Mouse (Mus musculus) neural tube, embryonic 14.5 days (tissue): Measurements from ENCODE around the gene Cfap43. TPM values are rescaled to one million over a fixed set of nuclear protein-coding genes. Genes with fewer than 3 reads are reported as not detected.

ENCODE experiments used
- ATAC-seq: fragments of 200-750 bp; cut with Nextera tagmentation; 2 replicates; pipeline ENCODE4 v1.8.0; 2017; ENCODE audit warnings: low read depth, mild to moderate bottlenecking, moderate TSS enrichment, moderate library complexity
- H3K27ac ChIP-seq: fragments of 300-500 bp; sonication (generic); 2 replicates; pipeline ENCODE4 v1.5.1; 2014; ENCODE audit warnings: low read depth, mild to moderate bottlenecking, control low read depth, low read length, moderate library complexity, mixed read lengths
- H3K27me3 ChIP-seq: fragments of 300-500 bp; sonication (generic); 2 replicates; pipeline ENCODE4 v1.6.1; 2014; ENCODE audit warnings: low read length; ENCODE audit not compliant: control insufficient read depth, insufficient read depth
- H3K36me3 ChIP-seq: fragments of 300-500 bp; sonication (generic); 2 replicates; pipeline ENCODE4 v1.6.1; 2014; ENCODE audit warnings: low read length, mixed read lengths; ENCODE audit not compliant: control insufficient read depth, insufficient read depth
- H3K4me1 ChIP-seq: fragments of 300-500 bp; sonication (generic); 2 replicates; pipeline ENCODE4 v1.6.1; 2014; ENCODE audit warnings: low read length; ENCODE audit not compliant: control insufficient read depth, insufficient read depth
- H3K4me2 ChIP-seq: fragments of 300-500 bp; sonication (generic); 2 replicates; pipeline ENCODE4 v1.6.1; 2014; ENCODE audit warnings: mild to moderate bottlenecking, low read depth, low read length, control low read depth
- H3K4me3 ChIP-seq: fragments of 300-500 bp; sonication (generic); 2 replicates; pipeline ENCODE4 v1.5.1; 2014; ENCODE audit warnings: low read depth, low read length, control low read depth, mixed read lengths
- H3K9ac ChIP-seq: fragments of 300-500 bp; sonication (generic); replicated peaks from 2 replicates; pipeline ENCODE4 v1.6.1; 2014; ENCODE audit warnings: low read depth, mild to moderate bottlenecking, control low read depth, low read length, mixed read lengths
- H3K9me3 ChIP-seq: fragments of 300-500 bp; sonication (generic); 2 replicates; pipeline ENCODE4 v1.6.1; 2016; ENCODE audit warnings: low read length; ENCODE audit not compliant: control insufficient read depth
- WGBS: fragments of 180-500 bp; shearing (Covaris S2); extraction: QIAGEN DNeasy Blood & Tissue Kit; methylation state at CpG from one replicate; pipeline ENCODE4 v1.1.7; 2014; 5-methylcytosine and 5-hydroxymethylcytosine counted together
- polyA plus RNA-seq: library from polyadenylated mRNA; unstranded; fragments of >200 nt; fragmentation: Nextera tagmentation; extraction: Ambion mirVana; gene quantifications from 2 replicates; pipeline ENCODE4 v1.2.1, GENCODE M21; 2014

Cfap43 gene
- polyA plus RNA-seq, 1 experiment from 2014 or later: 1.7 TPM

DNA sequence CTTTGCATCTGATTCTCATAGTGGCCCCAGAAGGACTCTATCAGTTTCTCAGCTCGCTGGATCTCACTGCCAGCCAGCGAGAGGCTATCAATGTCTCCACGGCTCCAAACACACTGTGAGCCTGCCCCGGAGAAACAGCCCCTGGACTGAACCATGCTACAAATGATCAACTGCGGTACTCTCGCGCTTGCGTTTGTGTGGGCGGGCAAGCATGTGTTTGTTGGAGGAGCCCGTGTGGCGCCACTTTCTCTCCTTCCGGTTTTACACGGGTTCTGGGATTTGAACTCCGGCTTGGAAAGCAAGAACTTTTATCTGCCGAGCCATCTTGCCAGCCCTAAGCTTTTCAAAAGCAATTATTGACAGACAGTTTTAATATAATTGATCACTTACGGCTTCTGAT is 86.8 kb downstream of the Cfap43 start:
- no peaks in the 10 kb centered on the region for H3K4me1 ChIP-seq
- H3K36me3 ChIP-seq: no peaks in the 10 kb centered on the region
- H3K4me2 ChIP-seq: no peak overlapping the region
- H3K9me3 ChIP-seq: no peaks in the 10 kb centered on the region
- H3K9ac ChIP-seq: no peak overlapping the region
- WGBS: 87% methylated on average over 16 of the region's 16 CpGs
- no peaks in the 10 kb centered on the region for H3K27me3 ChIP-seq
- no peak overlapping the region for H3K27ac ChIP-seq
- no peak for ATAC-seq
- no peak overlapping the region for H3K4me3 ChIP-seq

DNA sequence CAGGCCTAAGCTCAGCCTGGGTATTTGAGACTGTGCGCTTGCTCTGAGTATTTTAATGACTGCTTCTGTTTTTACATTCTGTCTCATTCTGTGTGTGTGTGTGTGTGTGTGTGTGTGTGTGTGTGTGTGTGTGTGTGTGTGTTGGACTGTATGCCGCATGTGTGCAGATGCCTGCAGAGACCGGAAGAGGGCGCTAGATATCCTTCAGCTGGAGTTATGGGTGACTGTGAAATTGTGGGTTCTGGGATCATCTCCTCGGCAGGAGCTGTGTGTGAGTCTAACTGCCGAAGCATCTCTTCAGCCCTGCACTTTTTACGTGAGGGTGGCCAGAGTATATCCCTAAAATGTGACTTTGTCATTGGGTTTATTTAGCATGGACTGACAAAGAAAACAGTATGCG is 88.0 kb downstream of the Cfap43 start:
- no peaks in the 10 kb centered on the region for H3K9me3 ChIP-seq
- no peak for ATAC-seq

DNA sequence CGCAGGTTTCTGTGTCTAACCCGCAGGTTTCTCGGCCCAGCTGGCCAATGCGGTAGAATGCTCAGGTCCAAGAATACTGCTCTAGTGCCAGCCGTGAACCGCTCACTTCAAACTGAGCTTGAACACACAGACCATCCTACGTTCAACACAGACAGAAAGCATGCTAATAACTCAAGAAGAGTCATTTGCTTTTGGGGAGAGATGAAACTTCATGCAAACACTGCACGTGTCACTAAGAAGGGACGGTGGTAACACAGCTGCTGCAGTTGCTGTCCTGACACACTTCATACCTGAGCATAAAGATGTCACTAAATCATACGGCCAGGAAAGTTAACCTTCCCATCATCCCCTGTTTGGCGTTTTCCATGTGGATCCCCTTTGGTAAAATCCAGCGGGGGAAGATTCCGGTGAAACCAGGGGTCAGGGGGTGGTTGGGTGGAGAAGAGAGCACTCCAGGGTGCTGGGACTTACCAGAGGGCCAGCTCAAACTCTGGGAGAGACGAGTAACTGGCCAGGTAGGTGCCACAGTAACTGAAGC is 89.1 kb downstream of the Cfap43 start:
- Histone ChIP-seq H3K4me2 (no peak overlapping the region), H3K36me3 (no peaks in the 10 kb centered on the region), H3K4me1 (no peaks in the 10 kb centered on the region), H3K27me3 (no peaks in the 10 kb centered on the region), H3K27ac (no peak overlapping the region), H3K9me3 (no peaks in the 10 kb centered on the region), H3K9ac (no peak overlapping the region), H3K4me3 (no peak overlapping the region)
- ATAC-seq: no peak
- WGBS: 90% methylated on average over 14 of the region's 14 CpGs

More for the DNA sequence above, 88.0 kb downstream of the Cfap43 start:
- no peak overlapping the region for H3K4me2 ChIP-seq
- H3K27me3 ChIP-seq: no peaks in the 10 kb centered on the region
- H3K36me3 ChIP-seq: no peaks in the 10 kb centered on the region
- no peak overlapping the region for H3K4me3 ChIP-seq
- WGBS: 97% methylated on average over 8 of the region's 8 CpGs
- H3K9ac ChIP-seq: no peak overlapping the region
- no peak overlapping the region for H3K27ac ChIP-seq
- no peaks in the 10 kb centered on the region for H3K4me1 ChIP-seq

DNA sequence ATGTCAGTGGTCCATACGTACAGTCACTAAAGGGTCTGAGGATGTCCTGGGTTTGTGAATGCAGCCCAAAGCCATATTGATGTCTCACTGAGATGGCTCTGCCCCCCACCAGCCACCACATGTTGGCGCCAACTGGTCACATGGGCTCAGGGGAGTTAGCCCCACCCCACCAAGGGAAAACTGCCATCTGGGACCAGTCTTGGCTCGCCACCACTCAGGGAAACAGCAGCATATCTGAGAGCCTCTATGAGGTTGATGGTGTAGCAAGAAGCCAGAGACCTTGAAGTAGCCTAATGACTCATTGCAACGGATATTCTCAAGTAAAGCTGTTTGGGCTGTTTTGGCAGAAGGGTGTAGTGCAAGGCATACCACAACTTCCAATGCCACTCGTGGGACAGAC is 95.1 kb downstream of the Cfap43 start:
- Histone ChIP-seq H3K36me3 (no peaks in the 10 kb centered on the region), H3K4me3 (no peak overlapping the region), H3K9me3 (no peaks in the 10 kb centered on the region), H3K9ac (no peak overlapping the region), H3K4me2 (no peak overlapping the region), H3K27ac (no peak overlapping the region), H3K4me1 (no peaks in the 10 kb centered on the region), H3K27me3 (no peaks in the 10 kb centered on the region)
- 88% methylated on average over 5 of the region's 5 CpGs for WGBS
- no peak for ATAC-seq

- Histone ChIP-seq H3K4me3 (no peak overlapping the region), H3K9me3 (no peaks in the 10 kb centered on the region), H3K4me2 (no peak overlapping the region), H3K4me1 (no peaks in the 10 kb centered on the region), H3K27me3 (no peaks in the 10 kb centered on the region), H3K9ac (no peak overlapping the region), H3K36me3 (no peaks in the 10 kb centered on the region), H3K27ac (no peak overlapping the region)
- ATAC-seq: no peak
- 24% methylated on average over 8 of the region's 8 CpGs for WGBS
Measured at GRCm38 (mm10) chr19:47822143-47822796, 96.8 kb downstream of the Cfap43 start.

DNA sequence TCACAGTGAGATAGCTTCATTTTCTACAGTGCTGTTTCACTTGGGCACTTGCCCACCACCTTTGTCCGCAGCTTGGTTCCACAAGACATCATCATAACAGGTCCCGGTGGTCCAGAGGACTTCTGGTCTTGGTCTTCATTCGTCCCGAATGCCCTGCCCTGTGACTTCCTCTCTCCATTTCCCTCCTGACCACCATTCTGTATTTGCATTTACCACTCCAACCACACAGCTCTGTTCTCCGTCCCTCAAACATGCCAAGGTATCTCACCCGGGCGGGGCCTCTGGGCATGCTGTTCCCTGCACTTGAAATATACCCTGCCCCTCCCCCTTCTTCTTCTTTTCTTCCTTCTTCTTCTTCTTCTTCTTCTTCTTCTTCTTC is 97.6 kb downstream of the Cfap43 start:
- Histone ChIP-seq H3K9ac (no peak overlapping the region), H3K4me1 (no peaks in the 10 kb centered on the region), H3K4me2 (no peak overlapping the region), H3K9me3 (no peaks in the 10 kb centered on the region), H3K36me3 (no peaks in the 10 kb centered on the region), H3K4me3 (no peak overlapping the region), H3K27me3 (no peaks in the 10 kb centered on the region), H3K27ac (no peak overlapping the region)
- WGBS: 59% methylated on average over 7 of the region's 7 CpGs
- ATAC-seq: no peak

DNA sequence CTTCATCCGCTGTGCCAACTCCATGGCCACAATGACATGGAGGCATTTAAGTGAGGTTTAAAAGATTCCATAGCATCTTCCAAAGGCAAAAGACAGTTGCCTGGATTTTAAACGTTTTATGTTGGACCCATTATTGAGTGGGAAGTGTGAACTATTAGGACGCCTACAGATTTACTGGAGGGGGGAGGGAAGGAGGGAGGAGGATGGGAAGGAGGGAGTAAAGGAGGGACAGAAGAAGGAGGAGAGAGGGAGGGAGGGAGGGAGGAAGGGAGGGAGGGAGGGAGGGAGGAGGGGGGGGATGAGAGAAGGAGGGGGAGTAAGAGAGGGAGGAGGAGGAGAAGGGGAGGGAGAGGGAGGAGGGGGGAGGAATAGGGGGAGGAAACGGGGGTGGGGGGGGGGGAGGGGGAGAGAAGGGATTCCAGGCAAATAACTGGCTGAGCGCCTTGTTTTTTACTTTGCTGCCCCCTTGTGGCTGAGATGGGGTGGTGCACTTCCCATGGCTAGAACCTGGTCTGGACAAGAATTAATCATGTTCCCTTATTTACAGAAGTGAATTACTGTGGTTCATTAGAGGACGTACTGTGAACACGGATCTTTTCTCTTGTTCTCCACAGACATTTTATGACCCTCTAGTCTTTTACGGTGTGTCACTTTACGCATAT is 98.1 kb downstream of the Cfap43 start:
- Histone ChIP-seq H3K4me1 (no peaks in the 10 kb centered on the region), H3K4me3 (no peak overlapping the region), H3K9ac (no peak overlapping the region), H3K27me3 (no peaks in the 10 kb centered on the region), H3K27ac (no peak overlapping the region), H3K4me2 (no peak overlapping the region), H3K36me3 (no peaks in the 10 kb centered on the region), H3K9me3 (no peaks in the 10 kb centered on the region)
- no peak for ATAC-seq
- WGBS: 17% methylated on average over 8 of the region's 9 CpGs

GRCm38 (mm10) chr19:47817692-47818091 is 101.4 kb downstream of the Cfap43 start:
- no peaks in the 10 kb centered on the region for H3K36me3 ChIP-seq
- H3K27ac ChIP-seq: no peak overlapping the region
- no peaks in the 10 kb centered on the region for H3K27me3 ChIP-seq
- 88% methylated on average over 9 of the region's 9 CpGs for WGBS
- no peak overlapping the region for H3K4me3 ChIP-seq
- H3K9ac ChIP-seq: no peak overlapping the region
- H3K9me3 ChIP-seq: no peaks in the 10 kb centered on the region
- H3K4me2 ChIP-seq: no peak overlapping the region
- H3K4me1 ChIP-seq: no peaks in the 10 kb centered on the region
- no peak for ATAC-seq

- WGBS: 91% methylated on average over 5 of the region's 5 CpGs
- no peak for ATAC-seq
Measured at GRCm38 (mm10) chr19:47814721-47815120, 104.4 kb downstream of the Cfap43 start.

More at GRCm38 (mm10) chr19:47814721-47815120, 104.4 kb downstream of the Cfap43 start:
- Histone ChIP-seq H3K9ac (no peak overlapping the region), H3K4me1 (no peaks in the 10 kb centered on the region), H3K4me3 (no peak overlapping the region), H3K27ac (no peak overlapping the region), H3K27me3 (no peaks in the 10 kb centered on the region), H3K9me3 (no peaks in the 10 kb centered on the region), H3K4me2 (no peak overlapping the region), H3K36me3 (no peaks in the 10 kb centered on the region)
